Mouse (Mus musculus): Measurements from ENCODE around the gene Plk5. TPM values are rescaled to one million over a fixed set of nuclear protein-coding genes. Genes with fewer than 3 reads are reported as not detected.

Gene Plk5
- total and polyA plus RNA-seq, 3 experiments = 0.19 TPM; not detected in 1

GRCm38 (mm10) chr10:80342749-80343424 is 13.4 kb upstream of the Plk5 start:
- Histone ChIP-seq H3K4me1 (ENCODE audit: control insufficient read depth in 1 of 2, insufficient read depth in 2 of 2, low read length in 2 of 2) (peaks cover 11 to 25% of the 10 kb centered on the region in 2 experiments), H3K9me3 (replicated peaks; ENCODE audit: insufficient read depth, low read length) (no peaks in the 10 kb centered on the region), H3K36me3 (ENCODE audit: control insufficient read depth in 1 of 2, insufficient read depth in 2 of 2, low read length in 2 of 2) (peaks cover 0 to 14% of the 10 kb centered on the region in 2 experiments; a peak in 2 of 4 replicates), H3K27me3 (ENCODE audit: control insufficient read depth in 1 of 2, insufficient read depth in 2 of 2, low read length in 2 of 2) (no peaks in the 10 kb centered on the region), H3K4me3 (ENCODE audit: control insufficient read depth in 1 of 2, insufficient read depth in 1 of 2, low read depth in 2 of 2, low read length in 2 of 2) (peak overlapping the region; percentile 24 to 53; a peak in 3 of 4 replicates), H3K79me2 (ENCODE audit: control insufficient read depth, insufficient read depth, low read length, poor library complexity) (no peaks in the 10 kb centered on the region; the same call in 1 of the 2 replicates), H3K9ac (ENCODE audit: control insufficient read depth, low read depth, low read length, poor library complexity, severe bottlenecking) (peak overlapping the region; percentile 37), H3K27ac (ENCODE audit: control insufficient read depth, low read depth, low read length) (peak overlapping the region; percentile 81)
- no peak for TF ChIP-seq MAZ (IDR thresholded peaks at IDR 0.05; ENCODE audit: low read depth, low read length)
- no peak for TF ChIP-seq MYC (IDR thresholded peaks at IDR 0.05; ENCODE audit: low read depth, low read length)
- TF ChIP-seq MEF2A (IDR thresholded peaks at IDR 0.05; ENCODE audit: extremely low read depth, insufficient replicate concordance, low read depth, low read length, poor library complexity, severe bottlenecking) = no peak
- TF ChIP-seq ZC3H11A (IDR thresholded peaks at IDR 0.05; ENCODE audit: low read depth, low read length) = no peak
- TF ChIP-seq E2F4 (IDR thresholded peaks at IDR 0.05; ENCODE audit: borderline replicate concordance, low read depth, low read length) = no peak
- TF ChIP-seq ELF1 (IDR thresholded peaks at IDR 0.05; ENCODE audit: low read depth, low read length) = no peak
- TF ChIP-seq TBP (IDR thresholded peaks at IDR 0.05; ENCODE audit: low read depth, low read length) = no peak
- TF ChIP-seq CHD1 (IDR thresholded peaks at IDR 0.05; ENCODE audit: low read depth, low read length) = no peak
- TF ChIP-seq ETS1 (IDR thresholded peaks at IDR 0.05; ENCODE audit: low read depth, low read length) = no peak
- TF ChIP-seq MAX (IDR thresholded peaks at IDR 0.05; ENCODE audit: low read length) = no peak
- TF ChIP-seq POLR2AphosphoS2 (IDR thresholded peaks at IDR 0.05; ENCODE audit: low read length) = no peak
- no peak for TF ChIP-seq NRF1 (IDR thresholded peaks at IDR 0.05; ENCODE audit: insufficient read depth, low read depth, low read length, poor library complexity, severe bottlenecking)
- TF ChIP-seq CHD2 (IDR thresholded peaks at IDR 0.05; ENCODE audit: low read length) = no peak
- peak; percentile 82 for DNase-seq (ENCODE audit: low read depth, low spot score)

GRCm38 (mm10) chr10:80343425-80343895 is 12.8 kb upstream of the Plk5 start:
- H3K36me3 ChIP-seq (ENCODE audit: control insufficient read depth in 1 of 2, insufficient read depth in 2 of 2, low read length in 2 of 2) = peaks cover 0 to 14% of the 10 kb centered on the region in 2 experiments; a peak in 2 of 4 replicates
- peak overlapping the region; percentile 24 to 53 for H3K4me3 ChIP-seq (ENCODE audit: control insufficient read depth in 1 of 2, insufficient read depth in 1 of 2, low read depth in 2 of 2, low read length in 2 of 2)
- H3K79me2 ChIP-seq (ENCODE audit: control insufficient read depth, insufficient read depth, low read length, poor library complexity) = no peaks in the 10 kb centered on the region; the same call in 1 of the 2 replicates
- H3K9ac ChIP-seq (ENCODE audit: control insufficient read depth, low read depth, low read length, poor library complexity, severe bottlenecking) = peak overlapping the region; percentile 37
- H3K4me1 ChIP-seq (ENCODE audit: control insufficient read depth in 1 of 2, insufficient read depth in 2 of 2, low read length in 2 of 2) = peaks cover 11 to 25% of the 10 kb centered on the region in 2 experiments
- H3K27ac ChIP-seq (ENCODE audit: control insufficient read depth, low read depth, low read length) = peak overlapping the region; percentile 81
- H3K9me3 ChIP-seq (replicated peaks; ENCODE audit: insufficient read depth, low read length) = no peaks in the 10 kb centered on the region
- DNase-seq (ENCODE audit: low read depth, low spot score) = peak; percentile 65
- H3K27me3 ChIP-seq (ENCODE audit: control insufficient read depth in 1 of 2, insufficient read depth in 2 of 2, low read length in 2 of 2) = no peaks in the 10 kb centered on the region
- TF ChIP-seq MAX (IDR thresholded peaks at IDR 0.05; ENCODE audit: low read length) (peak; percentile 44; the same call in 1 of the 2 replicates), NELFE (IDR thresholded peaks at IDR 0.05; ENCODE audit: low read depth, low read length) (no peak), HCFC1 (IDR thresholded peaks at IDR 0.05; ENCODE audit: low read depth, low read length) (no peak), TBP (IDR thresholded peaks at IDR 0.05; ENCODE audit: low read depth, low read length) (0 out of 2 replicates have a peak, but pooled peaks have one; percentile 18), UBTF (IDR thresholded peaks at IDR 0.05; ENCODE audit: borderline replicate concordance, insufficient read depth, low read depth, low read length) (no peak)
